Mouse (Mus musculus) frontal cortex, postnatal 10 days (tissue): ENCODE results near the gene Pde1c.
"Not testable (repeated sequence)": the region's sequence is repeated elsewhere in the genome, so short reads cannot be mapped to it uniquely, and the experiment has no call there.

ENCODE experiments used
- DNase-seq, 2 experiments: peaks; one replicate each; pipeline ENCODE4 v3.0.0; 2022; ENCODE audit warnings: low spot score in 2 of 2, mixed read lengths in 1 of 2

Gene Pde1c

DNA sequence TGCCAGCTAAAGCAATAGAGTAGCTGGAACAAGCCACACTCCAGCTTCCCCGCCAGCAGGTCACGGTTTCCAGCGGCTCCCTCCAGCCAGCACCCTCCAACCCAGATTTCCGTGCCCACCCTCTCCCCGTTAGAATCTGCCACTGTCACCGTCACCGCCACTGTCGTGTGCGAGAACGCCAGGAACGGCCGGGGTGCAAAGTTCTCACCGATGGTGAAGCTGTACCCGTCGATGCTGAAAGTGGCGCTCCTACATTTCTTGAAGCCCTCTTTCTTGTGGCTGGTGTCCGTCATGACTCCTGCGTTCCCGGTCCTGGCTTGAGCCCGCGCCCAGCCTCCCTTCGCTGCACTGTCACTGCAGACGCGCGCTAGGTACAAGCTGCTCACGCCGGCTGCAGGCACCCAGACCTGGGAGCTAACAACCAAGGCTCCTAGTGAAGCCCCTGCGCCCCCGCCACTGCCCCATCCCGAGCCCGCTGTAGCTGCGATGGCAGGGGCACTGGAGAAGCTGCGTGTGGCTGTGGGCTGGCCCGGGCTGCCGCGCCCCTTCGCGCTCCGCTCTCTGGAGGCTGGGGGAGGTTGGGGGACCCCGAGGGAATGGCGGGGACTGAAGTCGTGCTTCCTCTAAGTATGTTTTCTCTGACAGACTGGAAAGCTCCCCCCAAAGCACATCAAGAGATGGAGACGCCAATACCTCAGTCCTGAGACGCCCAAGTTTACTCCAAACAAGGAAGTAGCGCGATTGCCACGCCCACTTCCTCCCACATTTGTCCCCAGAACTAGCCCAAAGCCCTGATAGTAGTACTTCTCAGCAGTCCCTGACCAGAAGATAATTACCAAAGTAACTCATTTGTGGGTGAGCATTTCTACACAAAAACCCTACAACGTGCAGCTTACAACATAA lies at the start of gene Pde1c:
Gene Pde1c, minus strand, starts transcription at position 634 of the 903 bp plus-strand sequence.
- DNase-seq, result peak in 1 of 2 experiments; percentile 12

GRCm38 (mm10) chr6:56616982-56617613 lies 48.2 kb upstream of the Pde1c start:
- DNase-seq, result peak; percentile 6 to 14

GRCm38 (mm10) chr6:56616228-56616981 lies 47.5 kb upstream of the Pde1c start:
- DNase-seq, result no peak

DNA sequence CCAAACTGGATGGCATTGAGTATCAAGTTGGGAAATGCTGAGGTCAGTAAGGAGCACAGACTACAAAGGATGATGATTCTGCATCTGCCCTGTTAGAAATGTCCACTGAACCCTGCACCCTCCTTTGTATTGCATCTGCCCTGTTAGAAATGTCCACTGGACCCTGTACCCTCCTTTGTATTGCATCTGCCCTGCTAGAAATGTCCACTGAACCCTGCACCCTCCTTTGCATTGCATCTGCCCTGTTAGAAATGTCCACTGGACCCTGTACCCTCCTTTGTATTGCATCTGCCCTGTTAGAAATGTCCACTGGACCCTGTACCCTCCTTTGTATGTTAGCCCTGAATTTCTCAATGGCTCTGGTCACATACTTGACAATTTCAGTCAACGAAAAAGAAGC lies 40.6 kb upstream of the Pde1c start:
- not testable (repeated sequence) for DNase-seq

- DNase-seq, result peak; percentile 11 to 67
Measured at GRCm38 (mm10) chr6:56608277-56608676, 39.4 kb upstream of the Pde1c start.

DNA sequence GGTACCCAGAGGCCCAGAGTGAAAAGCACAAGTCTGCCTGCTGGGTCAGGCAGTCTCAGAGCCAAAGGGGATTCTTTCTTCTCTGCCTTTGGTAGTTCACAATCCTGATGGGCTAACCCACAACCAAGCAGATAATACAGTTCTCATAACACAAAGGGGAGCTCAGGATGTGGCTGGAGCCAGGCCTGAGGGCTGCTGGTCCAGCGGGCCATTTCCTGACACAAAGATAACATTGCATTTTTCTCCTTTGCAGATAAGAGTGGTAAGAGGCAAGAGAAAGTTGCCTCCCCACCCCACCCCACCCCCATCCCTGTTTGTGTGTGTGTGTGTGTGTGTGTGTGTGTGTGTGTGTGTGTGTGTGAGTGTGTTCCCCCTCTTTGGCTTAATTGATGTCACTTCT lies 10.7 kb upstream of the Pde1c start:
- DNase-seq, result no peak

DNA sequence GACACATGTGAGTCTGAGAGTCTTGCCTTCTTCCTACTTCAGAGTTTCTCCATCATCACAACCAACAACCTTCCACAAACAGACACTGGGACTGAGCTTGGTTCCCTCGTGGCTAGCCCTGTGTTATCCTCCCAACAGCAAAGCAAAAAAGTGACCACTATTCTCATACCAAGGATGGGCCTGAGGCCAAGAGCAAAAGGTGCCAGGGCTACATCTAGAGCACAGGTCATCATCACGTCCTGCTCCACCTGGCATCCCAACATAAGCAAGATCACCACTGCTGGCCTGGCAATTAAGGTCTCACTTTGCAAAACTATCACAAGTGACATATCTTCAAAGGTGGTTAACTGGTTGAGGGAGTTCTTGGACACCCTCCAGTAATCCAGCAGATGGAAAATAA lies 8.0 kb downstream of the Pde1c start:
- DNase-seq, result no peak

DNA sequence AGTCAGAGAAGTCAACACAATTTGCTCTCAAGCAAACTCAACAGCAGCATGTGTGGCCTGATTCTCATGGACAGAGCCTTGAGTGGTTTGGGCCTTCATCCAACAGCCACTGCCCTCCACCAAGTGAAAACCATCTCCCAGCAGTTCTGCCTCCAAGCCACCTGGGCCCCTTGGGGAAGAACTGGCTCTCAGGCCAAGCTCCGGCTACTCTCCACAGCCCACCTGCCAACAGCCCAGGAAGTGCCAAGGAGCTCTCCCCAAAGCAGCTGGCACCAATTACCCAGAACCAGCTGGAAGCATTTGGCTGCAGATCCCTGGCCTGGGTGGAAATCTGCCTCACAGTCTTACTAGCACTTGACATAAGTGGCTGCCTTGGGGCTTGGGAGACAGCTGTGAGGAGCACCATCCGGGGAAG lies 8.4 kb downstream of the Pde1c start:
- peak; percentile 26 to 34 for DNase-seq

- DNase-seq, result no peak
Measured at GRCm38 (mm10) chr6:56558711-56559110, 10.2 kb downstream of the Pde1c start.

GRCm38 (mm10) chr6:56555848-56556247 lies 13.1 kb downstream of the Pde1c start:
- DNase-seq, result no peak

- DNase-seq, result peak; percentile 9 to 23
Measured at GRCm38 (mm10) chr6:56555382-56555781, 13.5 kb downstream of the Pde1c start.

- DNase-seq, result no peak
Measured at GRCm38 (mm10) chr6:56551022-56551421, 17.9 kb downstream of the Pde1c start.

- no peak for DNase-seq
Measured at GRCm38 (mm10) chr6:56540247-56540646, 28.7 kb downstream of the Pde1c start.

DNA sequence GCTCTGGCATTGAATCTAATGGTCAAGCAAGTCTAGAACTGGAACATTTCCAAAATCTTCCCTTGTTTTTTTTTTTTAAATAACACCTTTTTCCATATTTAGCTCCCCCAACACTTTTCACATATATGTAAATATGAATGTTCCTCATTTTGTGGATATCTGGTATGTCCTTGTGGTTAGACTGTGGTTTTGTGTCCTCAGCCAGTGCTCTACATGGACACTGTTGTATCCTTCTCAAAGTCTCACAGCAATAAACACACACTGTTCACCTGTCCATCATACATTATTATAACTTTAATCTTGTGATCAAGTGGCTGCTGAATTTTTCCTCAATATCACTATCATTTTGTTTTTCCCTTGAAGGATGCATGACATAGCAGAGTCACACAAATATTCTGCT lies 34.2 kb downstream of the Pde1c start:
- DNase-seq, result no peak

DNA sequence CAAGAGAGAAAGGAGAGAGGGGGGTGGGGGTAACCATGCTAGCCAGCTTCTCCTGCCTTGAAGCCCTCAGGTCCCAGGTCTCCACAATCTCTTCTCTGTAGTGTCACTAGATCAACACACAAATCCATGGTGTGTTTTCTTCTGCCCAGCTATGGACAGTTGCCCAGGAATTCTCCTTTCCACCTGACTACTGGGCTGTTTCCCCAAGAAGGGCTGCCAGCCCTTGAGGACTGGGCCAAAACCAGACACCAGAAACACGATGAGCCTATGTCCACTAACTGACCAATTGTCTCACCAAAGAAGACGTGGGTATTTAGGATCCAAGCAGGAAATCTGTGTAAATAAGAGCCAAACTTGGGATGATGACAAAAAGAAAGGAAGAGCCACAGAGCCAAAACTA lies 36.6 kb downstream of the Pde1c start:
- DNase-seq, result no peak

DNA sequence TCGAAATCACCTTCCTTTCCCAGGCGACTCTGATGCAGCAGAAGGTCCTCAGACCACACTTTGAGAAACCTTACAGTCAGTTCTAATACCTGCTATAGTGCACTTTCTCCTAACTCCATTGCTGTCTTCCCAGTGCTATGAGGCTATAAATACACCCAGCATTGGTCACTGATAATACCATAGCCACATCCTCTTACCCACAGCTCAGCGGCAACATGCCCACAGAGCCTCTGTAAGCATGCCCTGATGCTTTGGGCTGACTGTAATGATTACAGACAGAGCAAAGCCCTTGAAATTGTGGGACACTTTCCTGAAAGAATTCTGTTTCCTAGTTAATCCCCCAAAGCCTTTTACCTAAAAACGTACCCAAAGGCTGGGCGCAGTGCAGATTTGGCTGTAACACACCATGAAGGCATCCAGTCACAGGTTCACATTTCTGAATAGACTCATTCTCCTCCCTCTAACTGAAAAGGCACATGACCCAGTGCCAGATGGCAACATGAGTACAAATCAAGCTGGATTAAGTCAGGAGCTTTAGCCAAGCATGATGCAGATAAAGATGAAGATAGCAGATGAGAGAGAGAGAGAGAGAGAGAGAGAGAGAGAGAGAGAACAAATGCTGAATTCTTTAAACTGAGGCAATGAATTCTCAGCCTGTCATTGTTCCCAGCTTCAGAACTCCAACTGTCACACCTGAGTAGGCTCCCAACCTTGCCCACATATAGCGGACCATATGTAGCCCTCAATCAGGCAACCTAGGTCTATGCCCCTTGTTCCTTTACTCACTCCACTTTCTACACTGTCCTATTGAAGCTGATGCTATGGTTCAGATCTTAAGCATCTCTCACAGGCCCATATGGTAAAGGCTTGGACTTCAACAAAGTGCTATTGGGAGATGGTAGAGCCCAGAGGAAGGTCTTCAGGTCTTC lies 44.7 kb downstream of the Pde1c start:
- DNase-seq, result no peak

GRCm38 (mm10) chr6:56489161-56489560 lies 79.7 kb downstream of the Pde1c start:
- no peak for DNase-seq

DNA sequence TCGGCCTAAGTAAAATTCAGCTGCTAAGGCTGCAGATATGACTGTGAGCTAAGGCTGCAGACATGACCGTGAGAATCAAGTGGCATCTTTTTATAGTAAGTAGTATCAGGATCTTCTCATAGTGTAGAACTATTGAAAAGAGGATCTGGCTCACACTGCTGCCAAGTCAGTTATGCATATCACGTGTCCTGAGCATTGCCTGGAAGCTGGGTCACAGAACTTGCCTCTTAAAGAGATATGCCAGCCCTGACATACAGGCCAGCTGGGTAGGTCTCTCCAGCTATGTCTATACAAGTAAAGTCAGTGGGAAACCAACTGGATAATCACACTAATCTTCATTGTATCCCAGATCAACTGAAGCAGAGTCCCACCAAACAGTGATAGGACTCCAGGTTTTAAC lies 83.8 kb downstream of the Pde1c start:
- no peak for DNase-seq

DNA sequence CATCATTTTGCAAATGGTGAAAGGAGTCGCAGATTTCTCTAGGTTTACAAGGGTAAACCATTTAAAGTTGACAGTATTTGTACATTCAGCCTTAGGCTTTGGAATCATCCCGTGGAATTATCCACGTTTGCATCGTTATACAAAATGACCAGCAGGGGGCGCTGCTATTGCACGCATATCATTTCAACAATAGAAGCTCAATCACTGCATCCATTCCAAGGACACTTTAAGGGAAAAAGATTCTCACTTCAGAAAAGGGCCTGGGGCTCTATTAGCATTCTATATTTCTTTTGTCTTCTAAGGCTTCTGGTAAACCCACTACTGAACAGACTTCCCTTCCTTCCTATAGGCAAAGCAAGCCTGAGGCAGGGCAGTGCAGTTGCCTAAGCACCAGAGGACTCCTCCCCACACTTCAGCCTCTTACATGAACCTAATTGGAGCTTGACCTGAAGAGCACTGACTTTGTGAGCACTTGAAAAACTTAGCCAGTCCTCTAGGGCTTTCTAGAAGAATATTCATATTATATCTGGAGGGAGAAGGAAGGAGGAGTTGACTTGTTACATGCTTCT lies 87.9 kb downstream of the Pde1c start:
- DNase-seq, result peak in 1 of 2 experiments; percentile 49

DNA sequence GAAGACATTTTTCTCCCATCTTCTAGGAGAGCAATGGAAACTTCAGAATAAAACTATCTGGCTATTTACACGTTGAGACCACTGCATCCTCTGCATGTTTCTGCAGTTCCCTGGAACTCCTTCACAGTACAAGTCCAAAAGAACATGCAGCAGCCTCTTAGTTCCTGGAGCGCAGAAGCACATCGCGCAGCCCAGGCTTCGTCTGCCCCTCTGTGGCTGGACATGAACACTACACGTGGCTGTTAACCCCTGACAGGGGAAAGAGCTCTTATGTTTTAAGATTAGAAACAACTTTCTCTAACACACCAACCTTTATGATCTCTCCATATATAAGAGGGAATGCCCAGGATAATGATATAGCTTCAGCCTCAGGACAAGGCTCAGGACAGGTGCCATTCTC lies 92.3 kb downstream of the Pde1c start:
- DNase-seq, result peak in 1 of 2 experiments; percentile 42

DNA sequence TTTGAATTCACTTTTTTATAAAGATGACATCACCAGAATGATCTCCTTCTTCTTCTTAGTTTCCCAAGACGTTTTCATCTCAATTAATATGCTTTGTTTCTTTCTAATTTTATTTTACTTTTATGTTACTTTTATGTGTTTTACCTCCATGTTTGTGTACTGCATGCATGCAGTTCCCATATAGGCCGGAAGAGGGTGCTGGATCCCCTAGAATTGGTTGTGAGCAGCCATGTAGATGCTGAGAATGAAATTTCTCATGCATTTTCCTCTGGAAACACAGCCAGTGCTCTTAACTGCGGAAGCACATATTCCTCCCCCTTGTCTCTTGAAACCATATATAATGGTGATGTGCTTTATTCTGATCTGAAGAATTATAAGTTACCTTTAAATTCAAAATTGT lies 110.8 kb downstream of the Pde1c start:
- DNase-seq, result no peak
